Mouse (Mus musculus): Measurements from ENCODE around the gene Ccdc30. TPM values are rescaled to one million over a fixed set of nuclear protein-coding genes. Genes with fewer than 3 reads are reported as not detected.

Gene Ccdc30
- polyA plus RNA-seq, 1 experiment from 2014 or later: 10.6 TPM

GRCm38 (mm10) chr4:119305418-119305817 lies 109.9 kb downstream of the Ccdc30 start:
- 53% methylated on average over 5 of the region's 5 CpGs for WGBS
- 0 out of 2 replicates have a peak, but pooled peaks cover 2% of the 10 kb centered on the region for H3K36me3 ChIP-seq (ENCODE audit: control insufficient read depth, insufficient read depth, low read length)

GRCm38 (mm10) chr4:119303291-119303690 lies 112.0 kb downstream of the Ccdc30 start:
- no peak for DNase-seq (ENCODE audit: low spot score)

More at GRCm38 (mm10) chr4:119305418-119305817, 109.9 kb downstream of the Ccdc30 start:
- no peak for ATAC-seq (ENCODE audit: insufficient read depth, low FRiP score, low TSS enrichment)
- Histone ChIP-seq H3K4me1 (ENCODE audit: control insufficient read depth, insufficient read depth, low read length) (no peaks in the 10 kb centered on the region), H3K4me3 (ENCODE audit: low read depth, low read length) (no peak overlapping the region), H3K9me3 (ENCODE audit: control insufficient read depth, low read length) (no peaks in the 10 kb centered on the region), H3K9ac (ENCODE audit: low read length) (no peak overlapping the region), H3K4me2 (ENCODE audit: low read depth) (no peak overlapping the region), H3K27me3 (ENCODE audit: control insufficient read depth, insufficient read depth, low read length) (no peaks in the 10 kb centered on the region), H3K27ac (ENCODE audit: low read depth, low read length) (no peak overlapping the region)
- no peak for DNase-seq (ENCODE audit: low spot score)

GRCm38 (mm10) chr4:119301777-119302176 lies 113.5 kb downstream of the Ccdc30 start:
- Histone ChIP-seq H3K9me3 (ENCODE audit: control insufficient read depth, low read length) (no peaks in the 10 kb centered on the region), H3K36me3 (ENCODE audit: control insufficient read depth, insufficient read depth, low read length) (no peaks in the 10 kb centered on the region), H3K27me3 (ENCODE audit: control insufficient read depth, insufficient read depth, low read length) (no peaks in the 10 kb centered on the region), H3K4me1 (ENCODE audit: control insufficient read depth, insufficient read depth, low read length) (no peaks in the 10 kb centered on the region), H3K27ac (ENCODE audit: low read depth, low read length) (no peak overlapping the region), H3K9ac (ENCODE audit: low read length) (no peak overlapping the region), H3K4me2 (ENCODE audit: low read depth) (no peak overlapping the region), H3K4me3 (ENCODE audit: low read depth, low read length) (no peak overlapping the region)
- ATAC-seq (ENCODE audit: insufficient read depth, low FRiP score, low TSS enrichment) (no peak), DNase-seq (ENCODE audit: low spot score) (no peak)
- 85% methylated on average over 3 of the region's 3 CpGs for WGBS

More at GRCm38 (mm10) chr4:119303291-119303690, 112.0 kb downstream of the Ccdc30 start:
- no peaks in the 10 kb centered on the region for H3K4me1 ChIP-seq (ENCODE audit: control insufficient read depth, insufficient read depth, low read length)
- 93% methylated on average over 8 of the region's 8 CpGs for WGBS
- H3K27me3 ChIP-seq (ENCODE audit: control insufficient read depth, insufficient read depth, low read length): no peaks in the 10 kb centered on the region
- no peak overlapping the region for H3K9ac ChIP-seq (ENCODE audit: low read length)
- H3K9me3 ChIP-seq (ENCODE audit: control insufficient read depth, low read length): no peaks in the 10 kb centered on the region
- H3K36me3 ChIP-seq (ENCODE audit: control insufficient read depth, insufficient read depth, low read length): 0 out of 2 replicates have a peak, but pooled peaks cover 2% of the 10 kb centered on the region
- no peak overlapping the region for H3K4me3 ChIP-seq (ENCODE audit: low read depth, low read length)
- ATAC-seq (ENCODE audit: insufficient read depth, low FRiP score, low TSS enrichment): no peak
- H3K4me2 ChIP-seq (ENCODE audit: low read depth): no peak overlapping the region
- H3K27ac ChIP-seq (ENCODE audit: low read depth, low read length): no peak overlapping the region

GRCm38 (mm10) chr4:119300761-119301160 lies 114.6 kb downstream of the Ccdc30 start:
- H3K4me2 ChIP-seq (ENCODE audit: low read depth): no peak overlapping the region
- H3K9ac ChIP-seq (ENCODE audit: low read length): no peak overlapping the region
- no peak overlapping the region for H3K4me3 ChIP-seq (ENCODE audit: low read depth, low read length)
- 97% methylated on average over 3 of the region's 3 CpGs for WGBS
- DNase-seq (ENCODE audit: low spot score) (no peak), ATAC-seq (ENCODE audit: insufficient read depth, low FRiP score, low TSS enrichment) (no peak)
- H3K27ac ChIP-seq (ENCODE audit: low read depth, low read length): no peak overlapping the region
- H3K27me3 ChIP-seq (ENCODE audit: control insufficient read depth, insufficient read depth, low read length): no peaks in the 10 kb centered on the region
- no peaks in the 10 kb centered on the region for H3K4me1 ChIP-seq (ENCODE audit: control insufficient read depth, insufficient read depth, low read length)
- no peaks in the 10 kb centered on the region for H3K9me3 ChIP-seq (ENCODE audit: control insufficient read depth, low read length)
- no peaks in the 10 kb centered on the region for H3K36me3 ChIP-seq (ENCODE audit: control insufficient read depth, insufficient read depth, low read length)

GRCm38 (mm10) chr4:119297361-119297760 lies 118.0 kb downstream of the Ccdc30 start:
- Histone ChIP-seq H3K36me3 (ENCODE audit: control insufficient read depth, insufficient read depth, low read length) (no peaks in the 10 kb centered on the region), H3K4me1 (ENCODE audit: control insufficient read depth, insufficient read depth, low read length) (peaks cover 7% of the 10 kb centered on the region), H3K4me3 (ENCODE audit: low read depth, low read length) (no peak overlapping the region), H3K4me2 (ENCODE audit: low read depth) (no peak overlapping the region), H3K9ac (ENCODE audit: low read length) (no peak overlapping the region), H3K27me3 (ENCODE audit: control insufficient read depth, insufficient read depth, low read length) (no peaks in the 10 kb centered on the region), H3K9me3 (ENCODE audit: control insufficient read depth, low read length) (no peaks in the 10 kb centered on the region), H3K27ac (ENCODE audit: low read depth, low read length) (no peak overlapping the region)
- no peak for DNase-seq (ENCODE audit: low spot score)
- WGBS: 79% methylated on average over 2 of the region's 2 CpGs
- no peak for ATAC-seq (ENCODE audit: insufficient read depth, low FRiP score, low TSS enrichment)

- DNase-seq (ENCODE audit: low spot score): no peak
- Histone ChIP-seq H3K36me3 (ENCODE audit: control insufficient read depth, insufficient read depth, low read length) (no peaks in the 10 kb centered on the region), H3K4me1 (ENCODE audit: control insufficient read depth, insufficient read depth, low read length) (peaks cover 14% of the 10 kb centered on the region), H3K9me3 (ENCODE audit: control insufficient read depth, low read length) (no peaks in the 10 kb centered on the region), H3K27ac (ENCODE audit: low read depth, low read length) (peak overlapping the region; percentile 86), H3K27me3 (ENCODE audit: control insufficient read depth, insufficient read depth, low read length) (no peaks in the 10 kb centered on the region), H3K9ac (ENCODE audit: low read length) (peak overlapping the region; percentile 78), H3K4me2 (ENCODE audit: low read depth) (peak overlapping the region; percentile 66), H3K4me3 (ENCODE audit: low read depth, low read length) (peak overlapping the region; percentile 99)
- no peak for ATAC-seq (ENCODE audit: insufficient read depth, low FRiP score, low TSS enrichment)
- 11% methylated on average over 6 of the region's 6 CpGs for WGBS
These were observed 120.2 kb downstream of the Ccdc30 start for GRCm38 (mm10) chr4:119295134-119295453.

- under 1% methylated on average over 61 of the region's 61 CpGs for WGBS
- DNase-seq (ENCODE audit: low spot score) (peak; percentile 98), ATAC-seq (ENCODE audit: insufficient read depth, low FRiP score, low TSS enrichment) (peak; percentile 100)
- H3K4me1 ChIP-seq (ENCODE audit: control insufficient read depth, insufficient read depth, low read length): peaks cover 14% of the 10 kb centered on the region
- no peaks in the 10 kb centered on the region for H3K27me3 ChIP-seq (ENCODE audit: control insufficient read depth, insufficient read depth, low read length)
- H3K9me3 ChIP-seq (ENCODE audit: control insufficient read depth, low read length): no peaks in the 10 kb centered on the region
- peak within 1 kb of the TSS; percentile 86 for H3K27ac ChIP-seq (ENCODE audit: low read depth, low read length)
- H3K4me3 ChIP-seq (ENCODE audit: low read depth, low read length): peak within 1 kb of the TSS; percentile 99
- H3K36me3 ChIP-seq (ENCODE audit: control insufficient read depth, insufficient read depth, low read length): no peaks in the 10 kb centered on the region
- peak within 1 kb of the TSS; percentile 88 for H3K4me2 ChIP-seq (ENCODE audit: low read depth)
- H3K9ac ChIP-seq (ENCODE audit: low read length): peak within 1 kb of the TSS; percentile 91
These were observed 120.7 kb downstream of the Ccdc30 start, which contains the start of gene Ybx1 for GRCm38 (mm10) chr4:119294415-119295133. Ybx1 (minus strand) TSS chr4:119294604.

GRCm38 (mm10) chr4:119293574-119294258 lies 121.6 kb downstream of the Ccdc30 start:
- Histone ChIP-seq H3K36me3 (ENCODE audit: control insufficient read depth, insufficient read depth, low read length) (peaks cover 2% of the 10 kb centered on the region; the same call in 1 of the 2 replicates), H3K27ac (ENCODE audit: low read depth, low read length) (peak overlapping the region; percentile 78; the same call in 1 of the 2 replicates), H3K9ac (ENCODE audit: low read length) (peak overlapping the region; percentile 91), H3K4me1 (ENCODE audit: control insufficient read depth, insufficient read depth, low read length) (peaks cover 14% of the 10 kb centered on the region), H3K9me3 (ENCODE audit: control insufficient read depth, low read length) (no peaks in the 10 kb centered on the region), H3K4me2 (ENCODE audit: low read depth) (peak overlapping the region; percentile 88), H3K4me3 (ENCODE audit: low read depth, low read length) (peak overlapping the region; percentile 99), H3K27me3 (ENCODE audit: control insufficient read depth, insufficient read depth, low read length) (no peaks in the 10 kb centered on the region)
- 1% methylated on average over 47 of the region's 80 CpGs for WGBS
- ATAC-seq (ENCODE audit: insufficient read depth, low FRiP score, low TSS enrichment) (peak; percentile 33), DNase-seq (ENCODE audit: low spot score) (peak; percentile 39)

All from neural tube, embryonic 11.5 days (tissue).